Mouse (Mus musculus) limb, embryonic 14.5 days (tissue): Measurements from ENCODE around the gene Lpp. TPM values are rescaled to one million over a fixed set of nuclear protein-coding genes. Genes with fewer than 3 reads are reported as not detected.

Experiments
- ATAC-seq: fragments of 200-750 bp; cut with Nextera tagmentation; 2 replicates; pipeline ENCODE4 v1.8.0; 2017; ENCODE audit warnings: low read depth, moderate number of reproducible peaks, moderate TSS enrichment; ENCODE audit not compliant: low FRiP score
- DNase-seq: peaks from one replicate; pipeline ENCODE4 v3.0.0-alpha.2; 2015; ENCODE audit warnings: low spot score
- H3K27ac ChIP-seq: fragments of 300-500 bp; sonication (generic); replicated peaks from 2 replicates; pipeline ENCODE4 v1.5.1; 2014; ENCODE audit warnings: low read depth, mild to moderate bottlenecking, low read length, moderate library complexity, mixed read lengths
- H3K27me3 ChIP-seq: fragments of 300-500 bp; sonication (generic); 2 replicates; pipeline ENCODE4 v1.6.1; 2014; ENCODE audit warnings: low read length, mixed read lengths; ENCODE audit not compliant: control insufficient read depth, insufficient read depth
- H3K36me3 ChIP-seq: fragments of 300-500 bp; sonication (generic); 2 replicates; pipeline ENCODE4 v1.6.1; 2014; ENCODE audit warnings: mild to moderate bottlenecking, low read length, moderate library complexity, mixed read lengths; ENCODE audit not compliant: control insufficient read depth, insufficient read depth
- H3K4me1 ChIP-seq: fragments of 300-500 bp; sonication (generic); 2 replicates; pipeline ENCODE4 v1.6.1; 2014; ENCODE audit warnings: antibody characterized with exemption, low read length, mixed read lengths; ENCODE audit not compliant: control insufficient read depth, insufficient read depth
- H3K4me2 ChIP-seq: fragments of 300-500 bp; sonication (generic); replicated peaks from 2 replicates; pipeline ENCODE4 v1.6.1; 2014; ENCODE audit warnings: low read depth, mild to moderate bottlenecking, low read length, moderate library complexity; ENCODE audit not compliant: severe bottlenecking
- H3K4me3 ChIP-seq: fragments of 300-500 bp; sonication (generic); replicated peaks from 2 replicates; pipeline ENCODE4 v1.5.1; 2014; ENCODE audit warnings: low read length
- H3K9ac ChIP-seq: fragments of 300-500 bp; sonication (generic); 2 replicates; pipeline ENCODE4 v1.6.1; 2014; ENCODE audit warnings: mild to moderate bottlenecking, low read depth, low read length, moderate library complexity; ENCODE audit not compliant: severe bottlenecking
- H3K9me3 ChIP-seq: fragments of 300-500 bp; sonication (generic); 2 replicates; pipeline ENCODE4 v1.6.1; 2016; ENCODE audit warnings: low read length; ENCODE audit not compliant: control insufficient read depth
- POLR2A ChIP-seq: fragments of 200-500 bp; IDR thresholded peaks from 2 replicates; pipeline ENCODE4 v1.8.0; 2012; ENCODE audit warnings: inconsistent platforms, mild to moderate bottlenecking, moderate library complexity, borderline replicate concordance; ENCODE audit not compliant: insufficient read depth, insufficient read length; ENCODE audit errors: extremely low read depth
- WGBS: fragments of 180-500 bp; shearing (Covaris S2); extraction: QIAGEN DNeasy Blood & Tissue Kit; methylation state at CpG from one replicate; pipeline ENCODE4 v1.1.7; 2014; 5-methylcytosine and 5-hydroxymethylcytosine counted together
- polyA plus RNA-seq, 2 experiments: library from polyadenylated mRNA; depleted of rRNA in 1 of 2; stranded (reverse) in 1 of 2; unstranded in 1 of 2; fragments of >200 nt; fragmentation: Nextera tagmentation in 1 of 2; extraction: Ambion mirVana in 1 of 2; gene quantifications; 2 replicates each; pipeline versions ENCODE4 v1.2.1 to v1.2.3; 2012 to 2014

Lpp gene
- polyA plus RNA-seq, 2 experiments = 15.1 to 46.7 TPM

DNA sequence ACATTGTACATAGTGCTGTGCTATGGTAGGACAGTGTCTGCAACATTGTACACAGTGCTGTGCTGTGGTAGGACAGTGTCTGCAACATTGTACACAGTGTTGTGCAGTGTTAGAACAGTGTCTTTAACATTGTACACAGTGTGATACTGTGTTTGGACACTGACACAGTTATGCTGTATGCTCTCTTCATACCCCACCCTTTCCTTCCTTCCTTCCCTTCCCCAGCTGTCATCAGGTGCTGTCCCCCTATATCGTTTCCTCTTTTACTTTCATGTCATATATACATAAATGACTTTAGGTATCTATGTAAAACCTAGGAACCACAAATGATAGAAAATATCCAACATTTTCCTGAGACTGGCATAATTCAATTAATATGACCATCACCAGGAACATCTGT lies 53.1 kb downstream of the Lpp start:
- no peak overlapping the region for H3K4me2 ChIP-seq
- no peaks in the 10 kb centered on the region for H3K9me3 ChIP-seq
- WGBS = 86% methylated on average over 1 of the region's 1 CpGs
- no peak overlapping the region for H3K4me3 ChIP-seq
- H3K36me3 ChIP-seq = peaks cover 5% of the 10 kb centered on the region; the same call in 1 of the 2 replicates
- no peak for ATAC-seq
- no peak for TF ChIP-seq POLR2A
- no peak overlapping the region for H3K9ac ChIP-seq
- H3K27ac ChIP-seq = no peak overlapping the region
- no peaks in the 10 kb centered on the region for H3K27me3 ChIP-seq
- H3K4me1 ChIP-seq = peaks cover 30% of the 10 kb centered on the region
- DNase-seq = no peak

DNA sequence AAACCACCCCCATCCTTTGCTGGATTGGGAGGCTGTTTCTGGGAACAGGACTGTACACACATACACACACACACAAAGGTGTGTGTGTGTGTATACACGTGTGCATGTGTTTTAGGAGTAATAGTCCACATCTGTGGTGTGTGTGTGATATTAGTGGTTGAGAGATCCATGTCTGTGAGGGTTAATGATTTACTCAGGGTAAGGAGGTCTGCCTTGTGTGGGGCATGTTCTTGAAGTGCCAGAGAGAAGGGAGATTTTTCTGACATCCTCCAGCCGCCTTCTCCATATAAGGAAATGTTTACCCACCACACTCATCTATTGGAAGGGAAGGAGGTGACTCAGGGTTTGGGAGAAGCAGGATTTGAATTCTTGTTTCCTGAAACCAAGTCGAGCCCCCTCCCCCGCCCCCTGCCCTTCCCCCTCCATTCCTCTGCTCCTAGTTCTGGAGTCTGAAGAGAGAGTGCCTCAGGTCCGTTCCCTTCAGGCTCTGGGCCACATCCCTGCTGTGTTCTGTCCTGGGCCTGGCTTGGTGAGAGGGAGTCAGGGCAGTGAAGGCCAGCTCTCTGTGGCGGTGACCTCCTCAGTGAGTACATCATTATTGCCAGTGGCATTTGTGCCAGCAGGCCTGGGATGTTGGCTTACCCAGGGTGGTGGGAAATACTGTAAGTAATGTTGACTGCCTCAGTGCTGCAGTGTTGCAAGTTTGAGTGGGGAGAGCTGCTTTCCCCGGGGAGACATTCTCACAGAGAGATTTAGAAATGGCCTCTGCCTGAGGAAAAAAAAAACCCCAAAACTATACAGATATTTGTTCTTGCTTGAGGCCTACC lies 54.6 kb downstream of the Lpp start:
- 48% methylated on average over 7 of the region's 7 CpGs for WGBS
- ATAC-seq (no peak), DNase-seq (no peak)
- H3K4me1 ChIP-seq = peaks cover 22% of the 10 kb centered on the region
- H3K27me3 ChIP-seq = no peaks in the 10 kb centered on the region
- H3K9me3 ChIP-seq = no peaks in the 10 kb centered on the region
- H3K27ac ChIP-seq = no peak overlapping the region
- no peak overlapping the region for H3K9ac ChIP-seq
- H3K4me3 ChIP-seq = no peak overlapping the region
- peaks cover 5% of the 10 kb centered on the region; the same call in 1 of the 2 replicates for H3K36me3 ChIP-seq
- no peak overlapping the region for H3K4me2 ChIP-seq
- no peak for TF ChIP-seq POLR2A

DNA sequence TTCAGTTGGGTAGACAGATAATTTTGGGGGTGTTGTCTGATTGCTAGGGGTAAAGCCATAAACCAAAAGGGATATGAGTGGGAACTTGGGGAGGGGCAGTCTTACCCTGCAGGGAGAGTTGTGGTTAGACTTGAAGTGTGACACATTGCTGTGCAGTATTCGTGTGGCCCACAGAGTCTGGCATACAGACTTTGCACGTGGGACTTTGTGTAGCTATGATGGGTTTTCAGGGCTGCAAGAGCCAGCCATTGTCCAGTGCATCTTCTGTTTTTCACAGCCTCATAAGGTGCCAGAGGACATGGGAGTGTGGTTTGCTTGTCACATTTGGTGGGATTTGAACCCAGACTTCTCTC lies 55.2 kb downstream of the Lpp start:
- no peak overlapping the region for H3K4me3 ChIP-seq
- H3K4me1 ChIP-seq = peaks cover 18% of the 10 kb centered on the region
- H3K27ac ChIP-seq = no peak overlapping the region
- H3K4me2 ChIP-seq = no peak overlapping the region
- no peak for DNase-seq
- H3K27me3 ChIP-seq = no peaks in the 10 kb centered on the region
- no peak overlapping the region for H3K9ac ChIP-seq
- no peak for ATAC-seq
- WGBS = 68% methylated on average over 2 of the region's 2 CpGs
- H3K36me3 ChIP-seq = peaks cover 5% of the 10 kb centered on the region; the same call in 1 of the 2 replicates
- no peaks in the 10 kb centered on the region for H3K9me3 ChIP-seq
- TF ChIP-seq POLR2A = no peak

DNA sequence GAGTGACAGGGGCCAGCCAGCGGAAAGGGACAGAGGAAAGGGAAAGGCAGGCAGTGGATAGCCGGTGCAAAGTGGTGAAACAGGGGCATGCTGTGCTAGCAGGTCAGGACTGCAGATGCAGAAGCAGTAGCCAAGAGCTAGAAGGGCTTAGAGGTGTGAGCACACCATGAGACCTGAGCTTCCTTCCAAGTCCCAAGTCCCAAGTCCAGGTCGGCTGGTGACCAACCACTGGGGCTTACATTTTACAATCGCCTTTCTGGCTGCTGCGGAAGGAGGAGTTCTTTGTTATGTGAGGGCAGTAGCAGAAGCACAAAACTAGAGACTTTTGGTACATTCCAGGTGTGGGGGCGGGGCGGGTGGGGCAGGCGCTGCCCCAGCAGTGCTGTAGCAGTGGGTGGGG lies 56.5 kb downstream of the Lpp start:
- Histone ChIP-seq H3K27me3 (no peaks in the 10 kb centered on the region), H3K9me3 (no peaks in the 10 kb centered on the region), H3K9ac (no peak overlapping the region), H3K27ac (no peak overlapping the region), H3K4me3 (no peak overlapping the region), H3K4me1 (peaks cover 19% of the 10 kb centered on the region), H3K36me3 (peaks cover 5% of the 10 kb centered on the region; the same call in 1 of the 2 replicates), H3K4me2 (no peak overlapping the region)
- ATAC-seq (no peak), DNase-seq (no peak)
- 16% methylated on average over 8 of the region's 8 CpGs for WGBS
- no peak for TF ChIP-seq POLR2A

DNA sequence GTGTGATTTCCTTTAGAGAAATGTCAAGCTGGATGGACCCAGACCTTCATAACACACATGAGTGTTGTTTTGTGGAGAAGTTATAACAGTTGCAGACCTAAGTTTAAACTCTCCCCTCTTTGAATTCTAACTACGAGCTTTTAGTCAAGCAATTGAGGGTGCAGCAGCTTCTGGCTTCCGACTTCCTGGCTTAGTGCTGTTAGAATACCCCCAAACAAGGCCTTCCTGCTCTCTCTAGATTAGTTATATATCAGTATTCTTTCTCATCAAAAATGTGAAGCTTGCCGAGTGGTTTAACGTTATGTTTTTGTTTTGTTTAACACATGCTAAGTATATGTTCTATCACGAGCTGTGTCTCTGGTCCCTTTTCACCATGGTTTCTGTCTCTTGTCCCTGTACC lies 56.9 kb downstream of the Lpp start:
- Histone ChIP-seq H3K4me3 (no peak overlapping the region), H3K9ac (no peak overlapping the region), H3K36me3 (peaks cover 5% of the 10 kb centered on the region; the same call in 1 of the 2 replicates), H3K9me3 (no peaks in the 10 kb centered on the region), H3K27ac (no peak overlapping the region), H3K27me3 (no peaks in the 10 kb centered on the region), H3K4me1 (peaks cover 21% of the 10 kb centered on the region), H3K4me2 (no peak overlapping the region)
- no peak for TF ChIP-seq POLR2A
- WGBS = 49% methylated on average over 5 of the region's 5 CpGs
- DNase-seq = no peak
- ATAC-seq = no peak
